In the genomic region with DNA sequence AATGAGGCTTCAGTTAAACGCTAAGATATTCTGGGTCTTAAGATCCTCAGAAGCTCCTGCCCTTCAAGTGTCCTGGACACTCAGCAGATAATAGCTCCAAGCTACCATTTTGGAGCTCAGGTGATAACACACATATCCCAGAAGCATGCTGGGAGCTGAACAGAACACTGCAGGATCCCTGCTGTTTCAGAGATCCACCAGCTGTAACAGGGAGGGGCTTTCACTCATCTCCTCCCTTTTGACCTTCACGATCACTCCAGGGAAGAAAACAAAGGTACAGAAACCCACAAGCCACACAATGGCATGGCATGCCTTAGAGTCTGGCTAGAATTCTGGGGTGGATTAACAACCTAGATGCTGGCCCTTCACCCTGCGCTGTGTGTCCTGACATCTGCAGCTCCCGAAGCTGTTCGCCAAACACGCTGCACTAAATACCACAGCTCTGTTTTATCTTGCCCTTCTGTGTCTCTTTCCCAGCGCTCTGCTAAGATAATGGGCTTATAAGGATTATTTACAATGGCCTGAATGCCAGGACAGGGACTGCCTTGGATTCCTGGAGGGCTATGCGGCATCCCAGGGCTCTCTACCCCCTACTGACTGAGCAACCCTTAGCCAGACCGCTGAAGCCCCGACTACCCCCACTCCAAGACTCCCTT, we compare ENCODE assay signal across 8 mouse cellular contexts. TPM values are rescaled to one million over a fixed set of nuclear protein-coding genes. Genes with fewer than 3 reads are reported as not detected.
DNase-seq lines count a peak whose midpoint lies in the region; ATAC-seq and TF ChIP-seq lines count a peak whose summit lies in the region.

No protein-coding gene starts in this region.

- no peak overlapping the region for H3K27ac ChIP-seq in hindbrain, embryonic 12.5 days
- no peak overlapping the region; the same call in 1 of the 2 replicates for H3K27ac ChIP-seq in hindbrain, postnatal 0 days
- peak overlapping the region; percentile 28; the same call in 1 of the 2 replicates for H3K27ac ChIP-seq in bone marrow, adult 2 months (ENCODE audit: control insufficient read depth, insufficient read depth, low read depth, low read length, poor library complexity)
- H3K27ac ChIP-seq in limb, embryonic 12.5 days: 0 out of 2 replicates have a peak overlapping the region, but pooled peaks have one; percentile 0
- H3K27ac ChIP-seq in neural tube, embryonic 13.5 days (replicated peaks): no peak overlapping the region; the same call in 1 of the 2 replicates

- H3K4me1 ChIP-seq in hindbrain, embryonic 12.5 days: peaks cover 17% of the 10 kb centered on the region
- peaks cover 27% of the 10 kb centered on the region for H3K4me1 ChIP-seq in hindbrain, postnatal 0 days (ENCODE audit: insufficient read depth, low read length)
- no peaks in the 10 kb centered on the region for H3K4me1 ChIP-seq in bone marrow, adult 2 months (ENCODE audit: control insufficient read depth, insufficient read depth, low read length)
- peaks cover 28% of the 10 kb centered on the region for H3K4me1 ChIP-seq in limb, embryonic 12.5 days (replicated peaks)
- H3K4me1 ChIP-seq in neural tube, embryonic 13.5 days (replicated peaks): peaks cover 31% of the 10 kb centered on the region

- H3K9me3 ChIP-seq in hindbrain, embryonic 12.5 days (replicated peaks): no peaks in the 10 kb centered on the region
- H3K9me3 ChIP-seq in hindbrain, postnatal 0 days (ENCODE audit: low read length): no peaks in the 10 kb centered on the region
- no peaks in the 10 kb centered on the region for H3K9me3 ChIP-seq in limb, embryonic 12.5 days
- H3K9me3 ChIP-seq in neural tube, embryonic 13.5 days: no peaks in the 10 kb centered on the region

- TF ChIP-seq POLR2A in bone marrow, adult 2 months (IDR thresholded peaks at IDR 0.05; ENCODE audit: borderline replicate concordance, control insufficient read depth, low read depth, low read length): no peak

- no peak overlapping the region for H3K9ac ChIP-seq in hindbrain, embryonic 12.5 days
- H3K9ac ChIP-seq in hindbrain, postnatal 0 days (replicated peaks; ENCODE audit: low read length): no peak overlapping the region
- H3K9ac ChIP-seq in limb, embryonic 12.5 days (replicated peaks): no peak overlapping the region
- H3K9ac ChIP-seq in neural tube, embryonic 13.5 days: peak overlapping the region; percentile 46; the same call in 1 of the 2 replicates

- WGBS in hindbrain, embryonic 12.5 days: 10% methylated on average over 10 of the region's 10 CpGs
- WGBS in hindbrain, postnatal 0 days: 18% methylated on average over 10 of the region's 10 CpGs
- 62% methylated on average over 10 of the region's 10 CpGs for WGBS in bone marrow, adult 2 months
- whole genome bisulfite sequencing in limb, embryonic 12.5 days: 14% methylated on average over 10 of the region's 10 CpGs
- WGBS in neural tube, embryonic 13.5 days: 11% methylated on average over 10 of the region's 10 CpGs

- H3K4me3 ChIP-seq in hindbrain, embryonic 12.5 days: no peak overlapping the region
- H3K4me3 ChIP-seq in hindbrain, postnatal 0 days (ENCODE audit: low read length): no peak overlapping the region
- no peak overlapping the region for H3K4me3 ChIP-seq in bone marrow, adult 2 months (replicated peaks; ENCODE audit: control insufficient read depth, low read depth, low read length)
- no peak overlapping the region for H3K4me3 ChIP-seq in limb, embryonic 12.5 days (replicated peaks)
- no peak overlapping the region for H3K4me3 ChIP-seq in neural tube, embryonic 13.5 days

- H3K36me3 ChIP-seq in hindbrain, embryonic 12.5 days: no peaks in the 10 kb centered on the region; the same call in 1 of the 2 replicates
- no peaks in the 10 kb centered on the region for H3K36me3 ChIP-seq in hindbrain, postnatal 0 days (ENCODE audit: insufficient read depth, low read length)
- peaks cover 30% of the 10 kb centered on the region for H3K36me3 ChIP-seq in limb, embryonic 12.5 days
- H3K36me3 ChIP-seq in neural tube, embryonic 13.5 days: 0 out of 2 replicates have a peak, but pooled peaks cover 3% of the 10 kb centered on the region

- ATAC-seq in hindbrain, embryonic 12.5 days (ENCODE audit: low FRiP score): peak; percentile 38; the same call in 1 of the 2 replicates
- no peak for ATAC-seq in hindbrain, postnatal 0 days
- ATAC-seq in limb, embryonic 12.5 days (ENCODE audit: insufficient number of reproducible peaks, insufficient read depth, low FRiP score, low TSS enrichment, low read depth): no peak
- peak; percentile 17; the same call in 1 of the 2 replicates for ATAC-seq in neural tube, embryonic 13.5 days (ENCODE audit: low read depth)

- 0 out of 2 replicates have a peak overlapping the region, but pooled peaks have one; percentile 8 for H3K4me2 ChIP-seq in hindbrain, embryonic 12.5 days (replicated peaks)
- no peak overlapping the region for H3K4me2 ChIP-seq in hindbrain, postnatal 0 days (ENCODE audit: low read depth, low read length)
- H3K4me2 ChIP-seq in limb, embryonic 12.5 days: no peak overlapping the region
- H3K4me2 ChIP-seq in neural tube, embryonic 13.5 days: peak overlapping the region; percentile 26

- no peak for DNase-seq in hindbrain, postnatal 0 days (ENCODE audit: low spot score)
- DNase-seq in gastrocnemius, postnatal 4 days (ENCODE audit: low spot score in 2 of 2): no peak
- no peak for DNase-seq in cerebellum, adult 8-10 months
- no peak for DNase-seq in adrenal gland, postnatal 25 days

- no peak for TF ChIP-seq CTCF in hindbrain, postnatal 0 days (IDR thresholded peaks at IDR 0.05; ENCODE audit: low read depth)
- TF ChIP-seq CTCF in bone marrow, adult 2 months (IDR thresholded peaks at IDR 0.05; ENCODE audit: control insufficient read depth, insufficient read depth, low read length): no peak

- H3K27me3 ChIP-seq in hindbrain, embryonic 12.5 days: no peaks in the 10 kb centered on the region
- no peaks in the 10 kb centered on the region for H3K27me3 ChIP-seq in hindbrain, postnatal 0 days (ENCODE audit: insufficient read depth, low read length)
- no peaks in the 10 kb centered on the region for H3K27me3 ChIP-seq in limb, embryonic 12.5 days
- no peaks in the 10 kb centered on the region for H3K27me3 ChIP-seq in neural tube, embryonic 13.5 days

RNA-seq across cellular contexts. Expression of a gene that starts 36.8 kb away (rescaled TPM):
- polyA plus RNA-seq in hindbrain, embryonic 12.5 days (2016; fragmentation: Nextera tagmentation; extraction: Ambion mirVana): 11.1 and 15.2 TPM in 2 replicates
- 9.4 and 13.5 TPM in 2 replicates for total RNA-seq in hindbrain, postnatal 0 days (2014; rRNA removed)
- polyA plus RNA-seq in hindbrain, postnatal 0 days (2015; fragmentation: Nextera tagmentation; extraction: Ambion mirVana): 7.5 and 8.0 TPM in 2 replicates
- polyA plus RNA-seq in bone marrow, adult 2 months (2011; ENCODE audit: insufficient read depth, insufficient read length, low replicate concordance, missing spikeins): 13.4 and 16.1 TPM in 2 replicates
- polyA plus RNA-seq in limb, embryonic 12.5 days (2016; fragmentation: Nextera tagmentation; extraction: Ambion mirVana): 15.4 and 15.6 TPM in 2 replicates
- polyA plus RNA-seq in neural tube, embryonic 13.5 days (2015; fragmentation: Nextera tagmentation; extraction: Ambion mirVana): 10.5 and 11.0 TPM in 2 replicates
- 10 to 100 TPM; 19.5 to 24.6 TPM for total RNA-seq in gastrocnemius, postnatal 4 days (2021)
- total RNA-seq in adrenal gland, postnatal 25 days (2021): 29.7 and 38.9 TPM in 2 replicates

Comparison
In these comparisons a context has a peak if more than half of its experiments do, and no peak if none do; other contexts are left out.
1. ATAC-seq: peak in hindbrain, embryonic 12.5 days (single experiment) and neural tube, embryonic 13.5 days (single experiment); none in hindbrain, postnatal 0 days (single experiment) and limb, embryonic 12.5 days (single experiment).
2. H3K4me2 ChIP-seq: peak in hindbrain, embryonic 12.5 days (single experiment) and neural tube, embryonic 13.5 days (single experiment); none in hindbrain, postnatal 0 days (single experiment) and limb, embryonic 12.5 days (single experiment).
3. H3K27ac ChIP-seq: peak in bone marrow, adult 2 months (single experiment) and limb, embryonic 12.5 days (single experiment); none in hindbrain, embryonic 12.5 days (single experiment), hindbrain, postnatal 0 days (single experiment) and neural tube, embryonic 13.5 days (single experiment).